In genomic region chr5:96558049-96558804, GRCm38 (mm10) we compare ENCODE assay signal across 15 mouse cellular contexts.
A peak's percentile ranks its signal among the peaks of the same experiment; 100 is the strongest.
DNase-seq lines count a peak whose midpoint lies in the region; ATAC-seq and TF ChIP-seq lines count a peak whose summit lies in the region.
"Had no signal": no experiment of that assay in that cellular context is flagged by ENCODE, and none has a peak within 500 bp of the region (broad histone marks: within the 10 kb centered on the region; RNA-seq: fewer than 3 reads in every experiment).

No protein-coding gene starts in this region.

- peaks cover 5% of the 10 kb centered on the region; the same call in 1 of the 2 replicates for H3K4me1 ChIP-seq in hindbrain, embryonic 12.5 days
- peaks cover 7% of the 10 kb centered on the region; the same call in 1 of the 2 replicates for H3K4me1 ChIP-seq in hindbrain, embryonic 10.5 days (replicated peaks)
- peaks cover 12% of the 10 kb centered on the region; the same call in 1 of the 2 replicates for H3K4me1 ChIP-seq in midbrain, embryonic 14.5 days (ENCODE audit: control insufficient read depth, insufficient read depth, low read length)
- no peaks in the 10 kb centered on the region; the same call in 1 of the 2 replicates for H3K4me1 ChIP-seq in midbrain, embryonic 11.5 days (ENCODE audit: control insufficient read depth, insufficient read depth, low read length)
- H3K4me1 ChIP-seq in midbrain, embryonic 15.5 days: peaks cover 12% of the 10 kb centered on the region
- H3K4me1 ChIP-seq: megakaryocyte, embryonic 14.5 days had no signal

- H3K36me3 ChIP-seq in hindbrain, embryonic 12.5 days: no peaks in the 10 kb centered on the region
- no peaks in the 10 kb centered on the region for H3K36me3 ChIP-seq in hindbrain, embryonic 10.5 days
- no peaks in the 10 kb centered on the region for H3K36me3 ChIP-seq in midbrain, embryonic 14.5 days (ENCODE audit: control insufficient read depth, insufficient read depth, low read length)
- H3K36me3 ChIP-seq in midbrain, embryonic 11.5 days (ENCODE audit: control insufficient read depth, insufficient read depth, low read length): no peaks in the 10 kb centered on the region
- H3K36me3 ChIP-seq in midbrain, embryonic 15.5 days (replicated peaks): no peaks in the 10 kb centered on the region
- H3K36me3 ChIP-seq: lung, embryonic 15.5 days had no signal

- WGBS in hindbrain, embryonic 12.5 days: 25% methylated on average over 8 of the region's 8 CpGs
- 29% methylated on average over 8 of the region's 8 CpGs for WGBS in hindbrain, embryonic 10.5 days
- 21% methylated on average over 8 of the region's 8 CpGs for WGBS in midbrain, embryonic 14.5 days
- WGBS in midbrain, embryonic 11.5 days: 25% methylated on average over 8 of the region's 8 CpGs
- 19% methylated on average over 8 of the region's 8 CpGs for WGBS in midbrain, embryonic 15.5 days

- no peaks in the 10 kb centered on the region for H3K27me3 ChIP-seq in hindbrain, embryonic 12.5 days
- H3K27me3 ChIP-seq in hindbrain, embryonic 10.5 days (ENCODE audit: insufficient read depth, poor library complexity, severe bottlenecking): no peaks in the 10 kb centered on the region
- H3K27me3 ChIP-seq in midbrain, embryonic 14.5 days (ENCODE audit: control insufficient read depth, insufficient read depth, low read length): no peaks in the 10 kb centered on the region
- H3K27me3 ChIP-seq in midbrain, embryonic 11.5 days (ENCODE audit: control insufficient read depth, insufficient read depth, low read length): no peaks in the 10 kb centered on the region
- no peaks in the 10 kb centered on the region for H3K27me3 ChIP-seq in midbrain, embryonic 15.5 days (replicated peaks)
- H3K27me3 ChIP-seq: lung, embryonic 15.5 days; megakaryocyte, embryonic 14.5 days had no signal

- TF ChIP-seq POLR2A in brain, embryonic 14.5 days (IDR thresholded peaks at IDR 0.05; ENCODE audit: borderline replicate concordance, extremely low read depth, insufficient read depth, insufficient read length, poor library complexity, severe bottlenecking): no peak

- H3K4me3 ChIP-seq in hindbrain, embryonic 12.5 days: no peak overlapping the region
- H3K4me3 ChIP-seq in hindbrain, embryonic 10.5 days: no peak overlapping the region
- no peak overlapping the region for H3K4me3 ChIP-seq in midbrain, embryonic 14.5 days (replicated peaks; ENCODE audit: low read depth, low read length)
- H3K4me3 ChIP-seq in midbrain, embryonic 11.5 days (ENCODE audit: low read depth, low read length): no peak overlapping the region
- H3K4me3 ChIP-seq in midbrain, embryonic 15.5 days: no peak overlapping the region
- H3K4me3 ChIP-seq: lung, embryonic 15.5 days; megakaryocyte, embryonic 14.5 days had no signal

- DNase-seq in hindbrain, embryonic 10.5 days (ENCODE audit: low spot score): no peak
- peak; percentile 24 for DNase-seq in midbrain, embryonic 14.5 days
- DNase-seq in midbrain, embryonic 11.5 days (ENCODE audit: low spot score, missing footprints): no peak
- peak; percentile 30 for DNase-seq in brain, embryonic 14.5 days (ENCODE audit: low read depth)
- DNase-seq in spleen, adult 18-20 months: no peak
- DNase-seq in T-cell, adult 2 months (ENCODE audit: low spot score): no peak
- DNase-seq: cerebellum, adult 11-12 months; cerebellum, postnatal 36 days; gastrocnemius, postnatal 36 days; kidney, postnatal 25 days; right cerebral cortex, postnatal 25 days had no signal

- ATAC-seq in hindbrain, embryonic 12.5 days (ENCODE audit: low FRiP score): no peak
- ATAC-seq in midbrain, embryonic 14.5 days (ENCODE audit: low FRiP score, low TSS enrichment): no peak
- no peak for ATAC-seq in midbrain, embryonic 11.5 days (ENCODE audit: low FRiP score)
- peak; percentile 66; the same call in 1 of the 2 replicates for ATAC-seq in midbrain, embryonic 15.5 days (replicated peaks)

- no peak overlapping the region for H3K9ac ChIP-seq in hindbrain, embryonic 12.5 days
- no peak overlapping the region for H3K9ac ChIP-seq in midbrain, embryonic 14.5 days (replicated peaks; ENCODE audit: low read length)
- no peak overlapping the region for H3K9ac ChIP-seq in midbrain, embryonic 11.5 days (ENCODE audit: low read length)
- H3K9ac ChIP-seq in midbrain, embryonic 15.5 days: no peak overlapping the region
- H3K9ac ChIP-seq: lung, embryonic 15.5 days had no signal

- no peak overlapping the region for H3K4me2 ChIP-seq in hindbrain, embryonic 12.5 days (replicated peaks)
- no peak overlapping the region for H3K4me2 ChIP-seq in midbrain, embryonic 14.5 days (ENCODE audit: low read length)
- no peak overlapping the region for H3K4me2 ChIP-seq in midbrain, embryonic 11.5 days
- H3K4me2 ChIP-seq in midbrain, embryonic 15.5 days: no peak overlapping the region
- H3K4me2 ChIP-seq: lung, embryonic 15.5 days had no signal

- H3K9me3 ChIP-seq in hindbrain, embryonic 12.5 days (replicated peaks): no peaks in the 10 kb centered on the region
- H3K9me3 ChIP-seq in hindbrain, embryonic 10.5 days: no peaks in the 10 kb centered on the region
- no peaks in the 10 kb centered on the region for H3K9me3 ChIP-seq in midbrain, embryonic 14.5 days (ENCODE audit: control insufficient read depth, low read length)
- H3K9me3 ChIP-seq in midbrain, embryonic 11.5 days (ENCODE audit: control insufficient read depth, low read length): no peaks in the 10 kb centered on the region
- no peaks in the 10 kb centered on the region for H3K9me3 ChIP-seq in midbrain, embryonic 15.5 days
- H3K9me3 ChIP-seq: lung, embryonic 15.5 days; megakaryocyte, embryonic 14.5 days had no signal

- no peak for TF ChIP-seq CTCF in brain, embryonic 14.5 days (IDR thresholded peaks at IDR 0.05; ENCODE audit: borderline replicate concordance, extremely low read depth, insufficient read depth, insufficient read length)

- peak overlapping the region; percentile 44; the same call in 1 of the 2 replicates for H3K27ac ChIP-seq in hindbrain, embryonic 12.5 days
- no peak overlapping the region for H3K27ac ChIP-seq in hindbrain, embryonic 10.5 days
- 0 out of 2 replicates have a peak overlapping the region, but pooled peaks have one; percentile 20 for H3K27ac ChIP-seq in midbrain, embryonic 14.5 days (replicated peaks; ENCODE audit: low read depth, low read length)
- no peak overlapping the region for H3K27ac ChIP-seq in midbrain, embryonic 11.5 days (ENCODE audit: low read depth, low read length)
- H3K27ac ChIP-seq in midbrain, embryonic 15.5 days: peak overlapping the region; percentile 28; the same call in 1 of the 2 replicates
- H3K27ac ChIP-seq: lung, embryonic 15.5 days had no signal

Comparison
In these comparisons a context has a peak if more than half of its experiments do, and no peak if none do; other contexts are left out.
1. H3K27ac ChIP-seq: peak in hindbrain, embryonic 12.5 days (single experiment), midbrain, embryonic 14.5 days (single experiment) and midbrain, embryonic 15.5 days (single experiment); none in hindbrain, embryonic 10.5 days (single experiment) and midbrain, embryonic 11.5 days (single experiment).
2. DNase-seq: peak in midbrain, embryonic 14.5 days (single experiment) and brain, embryonic 14.5 days (single experiment); none in hindbrain, embryonic 10.5 days (single experiment), midbrain, embryonic 11.5 days (single experiment), spleen, adult 18-20 months (0 of 2) and T-cell, adult 2 months (single experiment).